Mouse (Mus musculus): ENCODE data around the gene Lag3. TPM values are rescaled to one million over a fixed set of nuclear protein-coding genes. Genes with fewer than 3 reads are reported as not detected.

The Lag3 gene
- polyA plus RNA-seq, 1 experiment from 2014 or later = 1.4 TPM

- Histone ChIP-seq H3K4me2 (ENCODE audit: low read depth, severe bottlenecking) (peak overlapping the region; percentile 45), H3K27ac (replicated peaks; ENCODE audit: low read depth, low read length) (no peak overlapping the region), H3K27me3 (ENCODE audit: control insufficient read depth, insufficient read depth, low read length) (peaks cover 14% of the 10 kb centered on the region), H3K36me3 (ENCODE audit: control insufficient read depth, insufficient read depth, low read length) (peaks cover 11% of the 10 kb centered on the region), H3K9me3 (ENCODE audit: control insufficient read depth, low read length) (no peaks in the 10 kb centered on the region), H3K9ac (ENCODE audit: low read length) (peak overlapping the region; percentile 62), H3K4me1 (ENCODE audit: control insufficient read depth, insufficient read depth, low read length) (peaks cover 15% of the 10 kb centered on the region), H3K4me3 (ENCODE audit: low read depth, low read length) (peak overlapping the region; percentile 15; the same call in 1 of the 2 replicates)
- DNase-seq (ENCODE audit: low spot score) (peak; percentile 60), ATAC-seq (ENCODE audit: insufficient number of reproducible peaks, low FRiP score, low TSS enrichment, low read depth) (peak; percentile 19)
- 2% methylated on average over 32 of the region's 32 CpGs for WGBS
These were observed 1.5 kb downstream of the Lag3 start for GRCm38 (mm10) chr6:124910032-124910431.

GRCm38 (mm10) chr6:124907767-124908166 is 3.7 kb downstream of the Lag3 start:
- H3K27ac ChIP-seq (replicated peaks; ENCODE audit: low read depth, low read length) = no peak overlapping the region
- 84% methylated on average over 1 of the region's 1 CpGs for WGBS
- peaks cover 15% of the 10 kb centered on the region for H3K4me1 ChIP-seq (ENCODE audit: control insufficient read depth, insufficient read depth, low read length)
- peaks cover 14% of the 10 kb centered on the region for H3K27me3 ChIP-seq (ENCODE audit: control insufficient read depth, insufficient read depth, low read length)
- H3K9me3 ChIP-seq (ENCODE audit: control insufficient read depth, low read length) = no peaks in the 10 kb centered on the region
- no peaks in the 10 kb centered on the region for H3K36me3 ChIP-seq (ENCODE audit: control insufficient read depth, insufficient read depth, low read length)
- DNase-seq (ENCODE audit: low spot score) (no peak), ATAC-seq (ENCODE audit: insufficient number of reproducible peaks, low FRiP score, low TSS enrichment, low read depth) (no peak)
- H3K9ac ChIP-seq (ENCODE audit: low read length) = no peak overlapping the region
- no peak overlapping the region for H3K4me2 ChIP-seq (ENCODE audit: low read depth, severe bottlenecking)
- no peak overlapping the region for H3K4me3 ChIP-seq (ENCODE audit: low read depth, low read length)

- no peak for DNase-seq (ENCODE audit: low spot score)
- Histone ChIP-seq H3K36me3 (ENCODE audit: control insufficient read depth, insufficient read depth, low read length) (no peaks in the 10 kb centered on the region), H3K27ac (replicated peaks; ENCODE audit: low read depth, low read length) (peak overlapping the region; percentile 93), H3K4me3 (ENCODE audit: low read depth, low read length) (peak overlapping the region; percentile 35; the same call in 1 of the 2 replicates), H3K9me3 (ENCODE audit: control insufficient read depth, low read length) (no peaks in the 10 kb centered on the region), H3K4me2 (ENCODE audit: low read depth, severe bottlenecking) (peak overlapping the region; percentile 78), H3K9ac (ENCODE audit: low read length) (peak overlapping the region; percentile 88), H3K27me3 (ENCODE audit: control insufficient read depth, insufficient read depth, low read length) (peaks cover 8% of the 10 kb centered on the region), H3K4me1 (ENCODE audit: control insufficient read depth, insufficient read depth, low read length) (peaks cover 15% of the 10 kb centered on the region)
- ATAC-seq (ENCODE audit: insufficient number of reproducible peaks, low FRiP score, low TSS enrichment, low read depth) = no peak
- WGBS = 30% methylated on average over 15 of the region's 16 CpGs
These were observed 6.3 kb downstream of the Lag3 start for GRCm38 (mm10) chr6:124904991-124905860.

GRCm38 (mm10) chr6:124904161-124904981 is 7.1 kb downstream of the Lag3 start:
- H3K4me2 ChIP-seq (ENCODE audit: low read depth, severe bottlenecking) = peak overlapping the region; percentile 78
- H3K4me3 ChIP-seq (ENCODE audit: low read depth, low read length) = peak overlapping the region; percentile 42
- H3K4me1 ChIP-seq (ENCODE audit: control insufficient read depth, insufficient read depth, low read length) = peaks cover 8% of the 10 kb centered on the region
- peaks cover 4% of the 10 kb centered on the region; the same call in 1 of the 2 replicates for H3K27me3 ChIP-seq (ENCODE audit: control insufficient read depth, insufficient read depth, low read length)
- H3K9me3 ChIP-seq (ENCODE audit: control insufficient read depth, low read length) = no peaks in the 10 kb centered on the region
- H3K27ac ChIP-seq (replicated peaks; ENCODE audit: low read depth, low read length) = peak overlapping the region; percentile 93
- peak; percentile 78 for DNase-seq (ENCODE audit: low spot score)
- WGBS = 11% methylated on average over 21 of the region's 24 CpGs
- peak overlapping the region; percentile 88 for H3K9ac ChIP-seq (ENCODE audit: low read length)
- ATAC-seq (ENCODE audit: insufficient number of reproducible peaks, low FRiP score, low TSS enrichment, low read depth) = peak; percentile 70
- no peaks in the 10 kb centered on the region for H3K36me3 ChIP-seq (ENCODE audit: control insufficient read depth, insufficient read depth, low read length)

- Histone ChIP-seq H3K4me2 (ENCODE audit: low read depth, severe bottlenecking) (peak overlapping the region; percentile 78), H3K9ac (ENCODE audit: low read length) (peak overlapping the region; percentile 88), H3K36me3 (ENCODE audit: control insufficient read depth, insufficient read depth, low read length) (no peaks in the 10 kb centered on the region), H3K27ac (replicated peaks; ENCODE audit: low read depth, low read length) (peak overlapping the region; percentile 93), H3K4me3 (ENCODE audit: low read depth, low read length) (peak overlapping the region; percentile 42), H3K4me1 (ENCODE audit: control insufficient read depth, insufficient read depth, low read length) (peaks cover 8% of the 10 kb centered on the region; the same call in 1 of the 2 replicates), H3K9me3 (ENCODE audit: control insufficient read depth, low read length) (no peaks in the 10 kb centered on the region), H3K27me3 (ENCODE audit: control insufficient read depth, insufficient read depth, low read length) (peaks cover 2% of the 10 kb centered on the region; the same call in 1 of the 2 replicates)
- peak; percentile 76 for ATAC-seq (ENCODE audit: insufficient number of reproducible peaks, low FRiP score, low TSS enrichment, low read depth)
- WGBS = under 1% methylated on average over 23 of the region's 23 CpGs
- peak; percentile 99 for DNase-seq (ENCODE audit: low spot score)
These were observed 7.8 kb downstream of the Lag3 start for GRCm38 (mm10) chr6:124903580-124904151.

- no peak for DNase-seq (ENCODE audit: low spot score)
- H3K27ac ChIP-seq (replicated peaks; ENCODE audit: low read depth, low read length) = no peak overlapping the region
- H3K9me3 ChIP-seq (ENCODE audit: control insufficient read depth, low read length) = no peaks in the 10 kb centered on the region
These were observed 9.7 kb downstream of the Lag3 start for GRCm38 (mm10) chr6:124901851-124902250.

GRCm38 (mm10) chr6:124900801-124901480 is 10.6 kb downstream of the Lag3 start:
- H3K4me1 ChIP-seq (ENCODE audit: control insufficient read depth, insufficient read depth, low read length) = peaks cover 8% of the 10 kb centered on the region; the same call in 1 of the 2 replicates
- no peaks in the 10 kb centered on the region for H3K36me3 ChIP-seq (ENCODE audit: control insufficient read depth, insufficient read depth, low read length)
- H3K4me2 ChIP-seq (ENCODE audit: low read depth, severe bottlenecking) = no peak overlapping the region
- H3K27me3 ChIP-seq (ENCODE audit: control insufficient read depth, insufficient read depth, low read length) = no peaks in the 10 kb centered on the region
- DNase-seq (ENCODE audit: low spot score) (no peak), ATAC-seq (ENCODE audit: insufficient number of reproducible peaks, low FRiP score, low TSS enrichment, low read depth) (no peak)
- H3K9me3 ChIP-seq (ENCODE audit: control insufficient read depth, low read length) = no peaks in the 10 kb centered on the region
- H3K9ac ChIP-seq (ENCODE audit: low read length) = no peak overlapping the region
- H3K27ac ChIP-seq (replicated peaks; ENCODE audit: low read depth, low read length) = no peak overlapping the region
- 72% methylated on average over 10 of the region's 10 CpGs for WGBS
- no peak overlapping the region for H3K4me3 ChIP-seq (ENCODE audit: low read depth, low read length)

More at GRCm38 (mm10) chr6:124901851-124902250, 9.7 kb downstream of the Lag3 start:
- Histone ChIP-seq H3K4me1 (ENCODE audit: control insufficient read depth, insufficient read depth, low read length) (peaks cover 8% of the 10 kb centered on the region; the same call in 1 of the 2 replicates), H3K4me3 (ENCODE audit: low read depth, low read length) (no peak overlapping the region), H3K36me3 (ENCODE audit: control insufficient read depth, insufficient read depth, low read length) (no peaks in the 10 kb centered on the region), H3K4me2 (ENCODE audit: low read depth, severe bottlenecking) (no peak overlapping the region), H3K9ac (ENCODE audit: low read length) (no peak overlapping the region), H3K27me3 (ENCODE audit: control insufficient read depth, insufficient read depth, low read length) (no peaks in the 10 kb centered on the region)
- no peak for ATAC-seq (ENCODE audit: insufficient number of reproducible peaks, low FRiP score, low TSS enrichment, low read depth)

Data from limb, embryonic 11.5 days (tissue).